Mouse (Mus musculus) CH12F3 (cell line): ENCODE results near the gene Tap1.

ENCODE experiments used
- in situ Hi-C: fragments of 300-500 bp; cut with MboI; formaldehyde crosslinking; loops from 2 replicates; pipeline ENCODE4 v1.14.3; 2020; ENCODE audit warnings: low sequenced_read_pairs

Tap1 gene

GRCm38 (mm10) chr17:34179019-34179418 is 8.3 kb upstream of the Tap1 start:
- in situ Hi-C loops: no loop called here

GRCm38 (mm10) chr17:34179913-34180859 is 7.2 kb upstream of the Tap1 start:
- in situ Hi-C loops: no loop called here

- in situ Hi-C loops: no loop called here
Observed at GRCm38 (mm10) chr17:34183564-34184219, 3.7 kb upstream of the Tap1 start.

GRCm38 (mm10) chr17:34185526-34185925 is 1.8 kb upstream of the Tap1 start:
- in situ Hi-C loops: no loop called here

- in situ Hi-C loops: no loop called here
Observed at GRCm38 (mm10) chr17:34186885-34187260, 480 bp upstream of the Tap1 start.

GRCm38 (mm10) chr17:34188010-34188409 is 657 bp downstream of the Tap1 start:
- in situ Hi-C loops: no loop called here

GRCm38 (mm10) chr17:34188986-34189385 is 1.6 kb downstream of the Tap1 start:
- in situ Hi-C loops: no loop called here

GRCm38 (mm10) chr17:34192852-34193251 is 5.5 kb downstream of the Tap1 start:
- in situ Hi-C loops: no loop called here

- in situ Hi-C loops: no loop called here
Observed at GRCm38 (mm10) chr17:34193468-34193867, 6.1 kb downstream of the Tap1 start.

- in situ Hi-C loops: no loop called here
Observed at GRCm38 (mm10) chr17:34194723-34195122, 7.4 kb downstream of the Tap1 start.

GRCm38 (mm10) chr17:34196491-34196890 is 9.1 kb downstream of the Tap1 start:
- in situ Hi-C loops: no loop called here

GRCm38 (mm10) chr17:34196941-34197894 is 9.9 kb downstream of the Tap1 start, which contains the start of gene Psmb8:
Psmb8 (plus strand) TSS chr17:34197721.
- in situ Hi-C loops: no loop called here

- in situ Hi-C loops: no loop called here
Observed at GRCm38 (mm10) chr17:34197904-34198520, 10.7 kb downstream of the Tap1 start.

- in situ Hi-C loops: no loop called here
Observed at GRCm38 (mm10) chr17:34198521-34198912, 11.2 kb downstream of the Tap1 start.

- in situ Hi-C loops: no loop called here
Observed at GRCm38 (mm10) chr17:34199050-34199619, 11.8 kb downstream of the Tap1 start.

GRCm38 (mm10) chr17:34200047-34200446 is 12.7 kb downstream of the Tap1 start:
- in situ Hi-C loops: no loop called here

GRCm38 (mm10) chr17:34200772-34201505 is 13.6 kb downstream of the Tap1 start:
- in situ Hi-C loops: no loop called here

- in situ Hi-C loops: no loop called here
Observed at GRCm38 (mm10) chr17:34201506-34202055, 14.2 kb downstream of the Tap1 start.

GRCm38 (mm10) chr17:34202760-34203442 is 15.5 kb downstream of the Tap1 start:
- in situ Hi-C loops: no loop called here
